Mouse (Mus musculus) adrenal gland, postnatal 10 days (tissue): ENCODE results near the gene Ak7. TPM values are rescaled to one million over a fixed set of nuclear protein-coding genes. Genes with fewer than 3 reads are reported as not detected.
A peak's percentile ranks its signal among the peaks of the same experiment; 100 is the strongest.

Experiments
- DNase-seq: peaks from one replicate; pipeline ENCODE4 v3.0.0; 2021; ENCODE audit warnings: mixed read lengths
- total RNA-seq, 2 experiments: library from RNA; stranded (reverse); gene quantifications; 2 replicates each; pipeline ENCODE4 v1.2.3; 2021

The Ak7 gene
- total RNA-seq, 2 experiments from 2014 or later: 0.12 to 0.18 TPM

DNA sequence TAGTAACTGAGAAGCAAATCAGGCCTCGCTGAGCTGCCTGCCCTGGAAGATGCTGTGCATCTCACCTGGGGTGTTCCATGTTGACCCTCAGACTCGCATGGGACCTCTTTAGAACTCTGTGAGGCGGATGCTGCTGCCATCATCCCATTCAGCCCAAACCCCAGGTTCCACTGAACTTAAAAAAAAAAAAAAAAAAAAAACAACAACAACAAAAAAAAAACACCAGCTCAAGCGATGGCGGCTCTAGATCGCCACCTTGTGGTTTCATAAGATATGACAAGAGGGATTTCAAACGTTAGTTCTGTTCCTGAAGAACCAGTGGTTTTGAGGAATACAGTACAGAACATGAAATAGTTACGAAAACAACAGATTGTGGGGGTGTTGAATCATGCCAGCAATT lies 22.2 kb downstream of the Ak7 start:
- peak; percentile 50 for DNase-seq

- no peak for DNase-seq
Measured at GRCm38 (mm10) chr12:105730851-105731460, 25.2 kb downstream of the Ak7 start.

GRCm38 (mm10) chr12:105733370-105734159 lies 27.8 kb downstream of the Ak7 start:
- no peak for DNase-seq

- DNase-seq: no peak
Measured at GRCm38 (mm10) chr12:105735226-105735888, 29.6 kb downstream of the Ak7 start.

- no peak for DNase-seq
Measured at GRCm38 (mm10) chr12:105735889-105736251, 30.1 kb downstream of the Ak7 start.

DNA sequence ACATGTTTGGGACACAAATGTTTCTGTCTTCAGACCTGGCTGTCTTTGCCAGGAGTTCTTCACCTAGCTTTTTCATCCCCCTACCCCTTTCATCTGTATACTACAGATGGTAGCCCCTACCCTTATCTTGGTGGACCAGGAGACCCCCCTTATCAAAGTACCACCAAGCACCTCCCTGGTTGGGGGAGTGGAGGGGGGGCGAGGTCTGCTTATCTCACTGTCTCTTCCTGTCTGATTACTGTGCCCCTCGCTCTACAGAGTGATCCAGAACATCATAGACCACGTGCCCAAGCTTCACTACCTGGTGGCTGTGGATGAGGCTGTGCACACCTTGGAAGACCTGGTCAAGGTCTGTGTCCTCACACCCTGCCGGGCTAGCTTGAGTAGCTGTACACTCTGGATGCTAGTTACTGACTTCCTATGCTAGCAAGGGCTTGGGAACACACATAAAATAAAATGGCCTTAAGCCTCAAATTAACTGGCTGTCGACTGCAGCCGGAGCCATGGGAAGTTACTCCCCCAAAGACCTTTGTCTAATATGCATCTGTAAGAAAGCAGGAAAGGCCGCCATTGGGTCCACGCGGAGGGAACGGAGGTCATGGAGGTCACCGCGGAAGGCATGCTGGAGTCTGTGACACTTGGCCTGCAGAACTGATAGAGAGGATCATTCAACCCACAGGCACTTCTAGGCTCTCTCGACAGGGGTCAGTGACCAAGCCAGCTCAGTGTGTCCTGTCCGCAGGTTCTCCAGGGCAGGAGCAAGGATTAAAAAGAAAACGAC lies 32.7 kb downstream of the Ak7 start:
- DNase-seq: no peak

DNA sequence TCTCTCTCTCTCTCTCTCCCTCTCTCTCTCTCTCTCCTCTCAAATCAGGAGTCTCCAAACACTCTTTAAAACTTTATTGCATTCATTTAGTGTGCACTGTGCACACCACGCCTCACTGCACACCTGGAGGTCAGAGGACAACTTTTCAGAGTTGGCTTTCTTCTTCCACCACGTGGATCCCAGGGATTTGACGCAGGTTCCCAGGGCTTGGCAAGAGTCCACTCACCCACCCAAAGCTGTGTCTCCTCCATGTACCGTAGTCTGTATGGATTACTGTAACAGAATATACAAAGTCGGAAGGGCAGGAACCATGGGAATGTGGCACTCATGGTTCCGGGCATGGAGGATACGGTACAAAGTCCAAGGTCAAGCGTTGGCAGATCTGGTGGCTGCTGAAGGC lies 33.9 kb downstream of the Ak7 start:
- no peak for DNase-seq

DNA sequence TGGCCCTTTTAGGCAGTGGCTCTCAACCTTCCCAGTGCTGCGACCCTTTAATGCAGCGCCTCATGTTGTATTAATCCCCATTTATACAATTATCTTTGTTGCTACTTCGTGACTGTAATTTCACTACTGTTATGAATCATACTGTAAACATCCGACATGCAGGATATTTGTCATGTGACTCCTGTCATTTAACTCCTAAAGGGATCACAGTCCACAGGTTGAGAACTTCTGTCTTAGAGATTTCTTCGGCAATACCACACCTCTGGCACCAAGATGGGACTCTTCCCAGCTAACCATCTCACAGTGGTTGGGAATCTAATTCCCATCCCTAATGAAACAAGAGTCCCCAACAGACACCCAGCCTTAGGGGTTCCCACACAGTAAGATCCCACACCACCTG lies 42.3 kb downstream of the Ak7 start:
- DNase-seq: no peak

DNA sequence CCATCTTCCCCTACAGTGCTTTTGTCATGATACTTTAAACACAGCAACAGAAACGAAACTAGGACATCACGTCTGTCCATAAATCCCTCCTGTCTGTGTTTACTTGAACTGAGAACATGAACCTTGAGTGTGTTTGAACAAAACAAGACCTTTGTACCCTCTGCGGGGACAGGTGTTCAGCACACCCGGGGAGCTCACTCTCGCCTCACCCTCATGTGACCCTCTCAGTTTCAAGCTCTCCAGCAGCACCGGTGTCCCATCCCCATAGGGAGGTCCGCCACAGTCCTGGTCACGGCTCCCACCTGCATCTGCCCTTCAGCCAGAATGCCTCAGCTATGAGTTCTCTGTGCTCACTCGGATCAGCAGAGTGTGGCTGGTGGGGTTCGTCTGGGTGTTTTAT lies 48.0 kb downstream of the Ak7 start:
- DNase-seq: no peak

DNA sequence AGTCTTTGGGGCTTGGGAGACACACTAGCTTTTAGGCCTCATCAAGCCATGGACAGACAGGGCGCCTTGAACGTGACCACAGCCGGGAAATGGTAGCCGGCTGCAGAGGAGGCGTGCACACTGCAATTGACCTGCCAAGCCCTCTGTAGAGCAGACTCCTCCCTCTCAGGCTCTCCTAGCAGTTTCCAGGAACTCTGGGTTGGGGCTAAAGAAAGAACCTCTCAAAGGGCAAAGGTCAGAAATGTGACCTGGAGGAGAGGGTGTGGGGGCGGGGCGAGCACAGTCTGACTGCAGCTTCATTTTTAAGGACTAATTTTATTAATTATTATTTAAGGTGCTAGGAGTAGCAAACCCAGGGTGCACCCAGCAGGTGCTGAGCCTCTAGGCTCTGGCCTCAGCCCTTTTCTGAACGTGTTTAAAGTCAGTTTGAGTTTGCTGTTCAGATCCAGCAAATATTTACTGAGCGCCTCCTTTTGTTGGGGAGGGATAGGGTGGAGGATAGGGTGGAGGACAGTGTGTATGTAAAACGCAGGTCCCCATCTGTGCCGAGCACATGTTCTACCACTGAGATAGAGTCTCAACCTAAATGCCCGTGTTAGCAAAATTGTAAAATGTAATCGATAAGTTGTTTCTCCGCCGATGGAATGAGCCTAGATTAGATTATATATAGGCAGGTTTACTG lies 52.2 kb downstream of the Ak7 start:
- DNase-seq: no peak

DNA sequence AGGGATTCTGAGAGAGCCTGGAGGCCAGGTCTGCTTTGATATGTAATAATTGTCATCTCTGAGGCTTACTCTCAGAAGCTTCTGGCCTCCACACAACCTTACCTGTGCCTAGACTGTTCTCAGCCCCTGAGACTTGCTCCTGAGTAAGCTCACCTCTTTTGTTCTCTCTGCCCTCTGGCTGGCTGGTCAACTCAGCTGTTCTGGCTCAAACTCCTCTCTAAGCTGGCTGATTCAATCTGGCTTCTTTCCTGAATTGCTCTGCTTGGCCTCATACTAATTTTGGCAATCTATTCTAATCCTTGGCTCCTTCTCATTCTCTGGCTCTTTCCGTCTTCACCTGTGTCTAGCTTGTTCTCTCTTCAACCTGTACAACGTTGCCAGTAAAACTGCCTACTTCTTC lies 53.1 kb downstream of the Ak7 start:
- no peak for DNase-seq

DNA sequence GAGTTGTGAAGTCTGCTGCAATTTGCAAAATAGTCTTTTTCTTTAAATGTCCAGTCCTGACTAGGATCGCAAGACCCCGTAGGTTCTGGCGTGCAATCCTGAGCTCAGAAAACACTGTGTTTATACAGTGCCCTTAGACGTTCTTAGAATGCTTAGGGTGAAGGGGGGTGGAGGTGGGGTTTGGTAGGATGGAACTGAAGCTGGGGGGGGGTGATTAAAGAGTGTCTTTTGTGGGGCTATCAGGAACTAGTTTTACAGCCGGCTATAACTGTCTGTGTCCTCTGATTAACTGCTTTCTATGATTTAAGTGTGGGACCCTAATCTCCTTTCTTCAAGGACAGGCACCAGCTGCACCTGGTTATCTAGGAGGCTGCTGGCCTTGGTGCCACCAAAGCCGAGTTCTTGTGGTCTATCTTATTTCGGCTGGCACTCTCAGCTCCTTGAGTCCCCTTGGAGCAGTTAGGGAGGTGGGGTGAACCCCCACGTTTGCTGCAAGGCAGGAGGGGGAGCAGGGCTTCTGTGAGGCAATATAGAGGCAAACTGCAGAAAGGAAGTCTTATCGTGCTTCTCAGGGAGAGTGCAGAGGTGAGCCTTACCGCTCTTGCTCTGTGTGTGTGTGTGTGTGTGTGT lies 54.2 kb downstream of the Ak7 start:
- no peak for DNase-seq

GRCm38 (mm10) chr12:105761171-105761570 lies 55.4 kb downstream of the Ak7 start:
- DNase-seq: no peak

GRCm38 (mm10) chr12:105761629-105762028 lies 55.9 kb downstream of the Ak7 start:
- DNase-seq: no peak

- no peak for DNase-seq
Measured at GRCm38 (mm10) chr12:105769700-105770099, 63.9 kb downstream of the Ak7 start.

DNA sequence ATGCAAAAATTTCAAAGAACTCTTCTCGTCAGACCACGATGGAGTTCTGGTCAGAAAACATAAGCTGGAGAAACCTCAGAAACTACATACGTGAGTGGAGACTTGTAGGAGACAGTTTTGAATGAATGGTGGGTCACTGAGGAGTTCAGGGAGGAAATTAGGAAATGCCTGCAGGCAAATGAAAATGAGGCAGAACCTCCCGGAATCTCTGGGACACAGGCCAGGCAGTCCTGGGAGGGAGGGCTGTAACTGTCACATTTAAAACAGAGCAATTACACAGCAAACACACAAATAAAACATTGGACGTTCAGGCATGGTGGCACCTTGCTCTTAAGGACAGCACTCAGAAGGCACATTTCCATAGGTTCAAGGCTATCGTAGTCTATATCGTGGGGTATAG lies 69.1 kb downstream of the Ak7 start:
- peak; percentile 62 for DNase-seq

- no peak for DNase-seq
Measured at GRCm38 (mm10) chr12:105777651-105778050, 71.9 kb downstream of the Ak7 start.

DNA sequence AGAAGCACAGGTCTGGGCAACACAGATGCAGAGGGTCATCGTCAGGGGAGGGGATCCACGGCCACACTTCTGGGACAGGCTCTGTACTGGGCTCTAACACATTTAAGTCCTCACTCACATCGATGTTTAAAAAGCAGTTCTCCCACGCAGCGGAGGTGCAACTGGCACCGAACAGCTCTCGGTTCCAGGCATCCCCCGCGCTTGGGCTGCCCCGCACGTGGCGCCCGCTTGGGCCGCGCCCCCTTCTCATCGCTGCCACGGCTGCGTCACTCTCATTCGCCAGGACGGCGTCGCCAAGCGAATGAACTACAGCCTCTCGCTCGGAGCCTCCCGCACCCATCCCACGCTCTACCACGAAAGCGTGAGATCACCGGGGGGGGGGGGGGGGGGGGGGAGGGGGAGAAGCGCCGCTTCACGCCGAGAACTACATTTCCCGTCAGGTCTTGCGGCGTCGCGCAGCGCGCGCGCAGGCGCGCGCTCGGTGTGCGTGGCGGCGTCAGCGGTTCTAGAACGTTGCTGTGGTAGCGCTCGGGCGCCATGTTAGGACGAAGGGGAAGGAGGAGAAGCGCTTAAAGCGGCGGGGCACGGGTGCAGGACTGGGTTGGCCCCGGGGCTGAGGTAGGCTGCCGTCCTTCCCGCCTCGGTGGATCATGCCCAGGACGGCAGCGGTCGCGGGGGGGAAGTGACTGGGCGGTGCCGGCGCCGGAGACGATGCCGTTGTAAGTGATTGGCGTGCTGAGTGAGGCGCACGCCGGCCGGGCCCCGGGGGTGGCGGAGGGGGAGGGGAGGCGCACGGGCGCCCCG lies 78.6 kb downstream of the Ak7 start, which contains the start of gene Papola:
TSS of gene Papola (plus strand) at position 499 of the 804 bp plus-strand sequence.
- DNase-seq: peak; percentile 91

DNA sequence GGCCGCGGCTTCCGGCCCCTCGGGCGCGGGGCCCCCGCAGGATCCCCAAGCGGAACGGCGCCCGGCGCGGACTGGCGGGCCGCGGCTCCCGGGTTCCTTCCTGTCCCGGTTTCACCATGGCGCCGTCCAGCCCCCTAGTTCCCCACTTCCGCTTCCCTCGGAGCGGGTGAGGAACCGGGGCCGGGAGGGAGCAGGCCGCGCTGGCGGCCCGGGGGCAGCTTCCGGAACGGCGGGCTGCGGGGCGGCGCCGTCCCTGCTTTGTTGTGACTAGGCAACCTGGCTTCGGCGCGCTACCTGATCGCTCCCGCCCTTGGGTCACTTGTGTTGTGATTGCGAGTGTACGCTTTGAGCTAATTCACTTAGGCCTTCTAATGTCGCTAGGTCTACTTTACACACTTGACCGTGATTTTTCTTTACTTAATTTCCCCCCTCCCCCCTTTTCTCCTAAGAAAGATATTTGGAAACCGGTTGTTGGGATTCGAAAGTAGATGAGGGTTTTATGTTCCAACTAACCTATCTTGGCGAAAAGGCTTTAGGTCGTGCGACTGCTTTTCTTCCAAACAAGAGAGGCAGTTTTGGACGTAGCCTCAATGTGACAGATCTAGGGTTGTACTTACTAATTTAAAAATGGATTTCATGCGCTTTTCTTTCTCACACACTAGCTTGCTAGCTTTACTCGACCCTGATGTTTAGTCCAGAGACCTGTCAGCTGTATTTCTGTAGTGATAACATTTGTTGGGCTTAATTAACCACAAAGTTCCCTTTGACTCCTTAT lies 79.4 kb downstream of the Ak7 start:
- peak; percentile 85 for DNase-seq

GRCm38 (mm10) chr12:105786113-105786512 lies 80.3 kb downstream of the Ak7 start:
- DNase-seq: no peak
